Mouse (Mus musculus): ENCODE data around the gene Ulk4. TPM values are rescaled to one million over a fixed set of nuclear protein-coding genes. Genes with fewer than 3 reads are reported as not detected.

Gene Ulk4
- total and polyA plus RNA-seq, 2 experiments from 2014 or later = 8.1 to 68.0 TPM

- H3K9me3 ChIP-seq (ENCODE audit: low read length) = no peaks in the 10 kb centered on the region
- DNase-seq (ENCODE audit: low spot score) (no peak), ATAC-seq (ENCODE audit: low FRiP score) (no peak)
- peak overlapping the region; percentile 63 for H3K9ac ChIP-seq (replicated peaks; ENCODE audit: low read length, poor library complexity, severe bottlenecking)
- H3K4me1 ChIP-seq (ENCODE audit: insufficient read depth, low read length) = no peaks in the 10 kb centered on the region
- H3K36me3 ChIP-seq (ENCODE audit: insufficient read depth, low read length) = no peaks in the 10 kb centered on the region
- TF ChIP-seq CTCF (IDR thresholded peaks at IDR 0.05) = no peak
- 13% methylated on average over 15 of the region's 15 CpGs for WGBS
- H3K4me2 ChIP-seq (ENCODE audit: low read depth, low read length, poor library complexity, severe bottlenecking) = peak overlapping the region; percentile 73
- H3K27ac ChIP-seq (ENCODE audit: low read depth, low read length) = 0 out of 2 replicates have a peak overlapping the region, but pooled peaks have one; percentile 77
- peak overlapping the region; percentile 64 for H3K4me3 ChIP-seq (ENCODE audit: low read depth, low read length)
- H3K27me3 ChIP-seq (ENCODE audit: insufficient read depth, low read length) = no peaks in the 10 kb centered on the region
Observed at GRCm38 (mm10) chr9:121276745-121277117, 266 bp downstream of the Ulk4 start.

- Histone ChIP-seq H3K4me2 (ENCODE audit: low read depth, low read length, poor library complexity, severe bottlenecking) (no peak overlapping the region), H3K9me3 (ENCODE audit: low read length) (no peaks in the 10 kb centered on the region), H3K27me3 (ENCODE audit: insufficient read depth, low read length) (no peaks in the 10 kb centered on the region), H3K36me3 (ENCODE audit: insufficient read depth, low read length) (no peaks in the 10 kb centered on the region), H3K4me1 (ENCODE audit: insufficient read depth, low read length) (no peaks in the 10 kb centered on the region), H3K4me3 (ENCODE audit: low read depth, low read length) (no peak overlapping the region), H3K9ac (replicated peaks; ENCODE audit: low read length, poor library complexity, severe bottlenecking) (no peak overlapping the region), H3K27ac (ENCODE audit: low read depth, low read length) (no peak overlapping the region)
- ATAC-seq (ENCODE audit: low FRiP score) = no peak
- no peak for DNase-seq (ENCODE audit: low spot score)
- no peak for TF ChIP-seq CTCF (IDR thresholded peaks at IDR 0.05)
- 79% methylated on average over 4 of the region's 4 CpGs for WGBS
Observed at GRCm38 (mm10) chr9:121271561-121271960, 5.4 kb downstream of the Ulk4 start.

GRCm38 (mm10) chr9:121271149-121271548 is 5.8 kb downstream of the Ulk4 start:
- H3K36me3 ChIP-seq (ENCODE audit: insufficient read depth, low read length) = no peaks in the 10 kb centered on the region
- 92% methylated on average over 1 of the region's 1 CpGs for WGBS
- DNase-seq (ENCODE audit: low spot score) = no peak
- H3K4me1 ChIP-seq (ENCODE audit: insufficient read depth, low read length) = no peaks in the 10 kb centered on the region
- H3K27ac ChIP-seq (ENCODE audit: low read depth, low read length) = no peak overlapping the region
- no peaks in the 10 kb centered on the region for H3K27me3 ChIP-seq (ENCODE audit: insufficient read depth, low read length)
- no peak for TF ChIP-seq CTCF (IDR thresholded peaks at IDR 0.05)
- H3K9me3 ChIP-seq (ENCODE audit: low read length) = no peaks in the 10 kb centered on the region
- no peak overlapping the region for H3K4me2 ChIP-seq (ENCODE audit: low read depth, low read length, poor library complexity, severe bottlenecking)
- no peak overlapping the region for H3K9ac ChIP-seq (replicated peaks; ENCODE audit: low read length, poor library complexity, severe bottlenecking)
- ATAC-seq (ENCODE audit: low FRiP score) = no peak
- H3K4me3 ChIP-seq (ENCODE audit: low read depth, low read length) = no peak overlapping the region

GRCm38 (mm10) chr9:121265307-121265706 is 11.7 kb downstream of the Ulk4 start:
- Histone ChIP-seq H3K27ac (ENCODE audit: low read depth, low read length) (no peak overlapping the region), H3K9me3 (ENCODE audit: low read length) (no peaks in the 10 kb centered on the region)
- WGBS = 82% methylated on average over 10 of the region's 10 CpGs

GRCm38 (mm10) chr9:121257106-121257505 is 19.9 kb downstream of the Ulk4 start:
- no peak for TF ChIP-seq CTCF (IDR thresholded peaks at IDR 0.05)
- Histone ChIP-seq H3K4me1 (ENCODE audit: insufficient read depth, low read length) (no peaks in the 10 kb centered on the region), H3K4me3 (ENCODE audit: low read depth, low read length) (no peak overlapping the region), H3K27ac (ENCODE audit: low read depth, low read length) (no peak overlapping the region), H3K4me2 (ENCODE audit: low read depth, low read length, poor library complexity, severe bottlenecking) (no peak overlapping the region), H3K9ac (replicated peaks; ENCODE audit: low read length, poor library complexity, severe bottlenecking) (no peak overlapping the region), H3K27me3 (ENCODE audit: insufficient read depth, low read length) (no peaks in the 10 kb centered on the region), H3K9me3 (ENCODE audit: low read length) (no peaks in the 10 kb centered on the region), H3K36me3 (ENCODE audit: insufficient read depth, low read length) (0 out of 2 replicates have a peak, but pooled peaks cover 5% of the 10 kb centered on the region)
- WGBS = 83% methylated on average over 9 of the region's 9 CpGs
- ATAC-seq (ENCODE audit: low FRiP score) (no peak), DNase-seq (ENCODE audit: low spot score) (no peak)

More at GRCm38 (mm10) chr9:121265307-121265706, 11.7 kb downstream of the Ulk4 start:
- Histone ChIP-seq H3K4me3 (ENCODE audit: low read depth, low read length) (no peak overlapping the region), H3K27me3 (ENCODE audit: insufficient read depth, low read length) (no peaks in the 10 kb centered on the region), H3K4me2 (ENCODE audit: low read depth, low read length, poor library complexity, severe bottlenecking) (no peak overlapping the region), H3K4me1 (ENCODE audit: insufficient read depth, low read length) (no peaks in the 10 kb centered on the region), H3K9ac (replicated peaks; ENCODE audit: low read length, poor library complexity, severe bottlenecking) (no peak overlapping the region), H3K36me3 (ENCODE audit: insufficient read depth, low read length) (peaks cover 6% of the 10 kb centered on the region)
- TF ChIP-seq CTCF (IDR thresholded peaks at IDR 0.05) = no peak
- DNase-seq (ENCODE audit: low spot score) = no peak
- ATAC-seq (ENCODE audit: low FRiP score) = no peak

GRCm38 (mm10) chr9:121254761-121255160 is 22.2 kb downstream of the Ulk4 start:
- H3K36me3 ChIP-seq (ENCODE audit: insufficient read depth, low read length) = 0 out of 2 replicates have a peak, but pooled peaks cover 5% of the 10 kb centered on the region
- H3K4me3 ChIP-seq (ENCODE audit: low read depth, low read length) = no peak overlapping the region
- no peaks in the 10 kb centered on the region for H3K4me1 ChIP-seq (ENCODE audit: insufficient read depth, low read length)
- 92% methylated on average over 13 of the region's 13 CpGs for WGBS
- H3K4me2 ChIP-seq (ENCODE audit: low read depth, low read length, poor library complexity, severe bottlenecking) = no peak overlapping the region
- no peak overlapping the region for H3K27ac ChIP-seq (ENCODE audit: low read depth, low read length)
- H3K9me3 ChIP-seq (ENCODE audit: low read length) = no peaks in the 10 kb centered on the region
- DNase-seq (ENCODE audit: low spot score) = no peak
- ATAC-seq (ENCODE audit: low FRiP score) = no peak
- H3K27me3 ChIP-seq (ENCODE audit: insufficient read depth, low read length) = no peaks in the 10 kb centered on the region
- TF ChIP-seq CTCF (IDR thresholded peaks at IDR 0.05) = no peak
- H3K9ac ChIP-seq (replicated peaks; ENCODE audit: low read length, poor library complexity, severe bottlenecking) = no peak overlapping the region

Measured in midbrain, postnatal 0 days (tissue).